Mouse (Mus musculus): ENCODE data around the gene Atoh1.
A peak's percentile ranks its signal among the peaks of the same experiment; 100 is the strongest.

Atoh1 gene

GRCm38 (mm10) chr6:64728499-64729198, at the start of gene Atoh1:
Atoh1 (plus strand) TSS chr6:64729125.
- DNase-seq (ENCODE audit: low read depth): no peak

- DNase-seq (ENCODE audit: low read depth): peak; percentile 16
These were observed 45.0 kb upstream of the Atoh1 start for GRCm38 (mm10) chr6:64683974-64684373.

- peak; percentile 38 for DNase-seq (ENCODE audit: low read depth)
These were observed 44.0 kb upstream of the Atoh1 start for GRCm38 (mm10) chr6:64684973-64685372.

DNA sequence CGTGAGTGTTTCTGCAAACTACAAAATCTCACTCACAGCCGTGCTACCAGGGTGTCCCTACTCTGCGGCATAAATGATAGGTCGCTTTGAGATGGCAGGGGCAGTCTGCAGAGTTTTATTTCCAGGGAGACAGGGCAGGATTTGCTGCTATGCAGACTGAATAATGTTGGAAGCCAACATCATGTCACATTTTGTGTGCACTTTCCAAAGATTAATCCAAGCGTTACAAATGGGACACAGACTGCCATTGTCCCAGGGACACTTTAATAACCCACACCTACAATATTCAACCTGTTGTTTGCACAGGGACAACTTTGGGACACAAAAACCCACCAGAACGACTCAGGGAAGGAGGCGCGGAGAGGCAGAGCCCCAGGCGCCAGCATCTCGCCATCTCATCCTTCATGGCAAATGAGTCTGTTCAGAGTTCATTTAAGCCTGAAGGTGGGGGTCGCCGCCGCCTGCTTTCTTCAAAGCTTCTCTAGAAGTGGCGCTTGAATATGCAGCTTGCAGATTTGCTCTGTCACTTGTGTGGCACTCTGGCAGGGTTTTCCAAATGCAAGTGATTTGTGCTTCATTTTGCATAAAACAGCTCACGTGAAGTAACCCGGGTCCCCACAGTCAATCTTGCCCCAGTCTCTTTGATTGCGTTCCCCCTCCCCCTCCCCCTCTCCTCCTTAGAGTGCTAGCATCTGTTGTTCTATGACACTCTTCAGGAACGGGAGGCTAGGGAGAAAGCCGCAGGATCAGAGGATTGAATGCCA, 40.6 kb upstream of the Atoh1 start:
- DNase-seq (ENCODE audit: low read depth): no peak

DNA sequence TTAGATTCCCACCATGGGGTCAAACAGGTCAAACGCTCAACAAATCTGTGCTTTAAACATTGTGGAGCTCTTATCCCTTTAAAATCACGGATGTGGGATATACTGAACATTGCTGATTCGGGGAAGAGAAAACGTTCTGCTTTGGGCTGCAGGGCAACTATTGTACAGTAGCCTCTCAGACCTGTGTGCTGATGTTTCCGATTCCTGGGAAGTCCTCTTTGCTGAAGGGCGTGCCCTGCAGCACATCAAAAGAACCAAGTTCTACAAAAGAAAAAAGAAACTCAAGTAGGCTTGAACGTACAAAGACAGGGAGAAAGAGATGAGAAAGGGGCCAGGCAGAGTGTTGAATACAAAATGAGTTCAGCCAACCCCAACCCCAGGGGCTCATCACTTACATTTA, 34.2 kb upstream of the Atoh1 start:
- no peak for DNase-seq (ENCODE audit: low read depth)

DNA sequence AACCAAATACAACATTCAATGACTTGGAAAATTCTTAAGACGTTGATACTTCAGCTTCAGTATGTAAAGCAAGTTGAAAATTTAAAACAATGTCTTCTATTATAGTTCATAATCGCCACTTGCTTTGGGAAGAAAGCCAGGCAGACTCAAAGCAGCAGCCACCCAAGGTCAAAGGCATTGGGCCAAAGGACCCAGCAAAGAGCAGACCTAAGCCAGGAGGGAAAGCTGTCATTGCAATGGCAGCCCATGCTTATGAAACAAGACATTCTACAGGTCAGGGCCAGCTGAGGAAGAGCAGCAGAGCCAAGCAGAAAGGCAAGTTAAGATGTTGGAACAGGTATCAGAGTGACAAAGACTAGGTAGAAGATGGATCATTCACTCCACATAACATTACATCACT, 25.3 kb upstream of the Atoh1 start:
- DNase-seq (ENCODE audit: low read depth): no peak

- DNase-seq (ENCODE audit: low read depth): no peak
These were observed 1.0 kb upstream of the Atoh1 start for GRCm38 (mm10) chr6:64727751-64728403.

GRCm38 (mm10) chr6:64729231-64730011, 496 bp downstream of the Atoh1 start:
- no peak for DNase-seq (ENCODE audit: low read depth)

- no peak for DNase-seq (ENCODE audit: low read depth)
These were observed 1.1 kb downstream of the Atoh1 start for GRCm38 (mm10) chr6:64730030-64730429.

GRCm38 (mm10) chr6:64730506-64731020, 1.6 kb downstream of the Atoh1 start:
- no peak for DNase-seq (ENCODE audit: low read depth)

GRCm38 (mm10) chr6:64731126-64731525, 2.2 kb downstream of the Atoh1 start:
- DNase-seq (ENCODE audit: low read depth): no peak

DNA sequence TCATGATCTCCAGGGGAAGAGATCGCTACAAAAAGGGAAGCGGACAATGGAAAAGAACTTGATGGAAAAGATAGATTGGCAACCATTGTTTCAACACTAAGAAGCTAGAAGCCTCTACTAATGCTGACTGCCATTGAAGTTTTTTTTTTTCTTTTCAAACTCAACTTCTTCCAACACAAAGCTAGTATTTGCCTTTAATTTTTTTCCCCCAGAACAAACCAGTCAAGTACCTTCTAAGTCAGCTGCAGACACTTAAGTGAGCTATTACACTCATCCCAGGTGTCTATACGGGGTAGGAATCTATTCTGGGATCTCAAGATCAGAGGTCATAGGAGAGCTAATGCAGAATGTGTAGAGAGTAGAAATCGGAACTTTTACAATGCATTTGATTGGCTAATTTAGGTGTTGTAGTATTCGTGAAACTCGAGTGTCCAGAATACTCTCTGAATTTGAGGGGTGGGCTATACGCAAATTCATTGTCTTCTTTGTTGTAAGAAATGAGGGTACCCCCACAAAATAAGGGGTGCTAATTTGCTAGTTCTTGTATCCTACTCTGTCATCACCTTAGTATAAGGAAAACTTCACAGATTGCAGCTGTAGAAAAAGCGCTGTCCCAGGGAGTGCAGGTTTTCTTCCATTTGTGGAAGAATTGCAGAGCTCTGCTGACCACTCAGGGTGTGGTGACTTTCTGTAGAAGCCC, 2.8 kb downstream of the Atoh1 start:
- DNase-seq (ENCODE audit: low read depth): no peak

GRCm38 (mm10) chr6:64733311-64733710, 4.4 kb downstream of the Atoh1 start:
- no peak for DNase-seq (ENCODE audit: low read depth)

DNA sequence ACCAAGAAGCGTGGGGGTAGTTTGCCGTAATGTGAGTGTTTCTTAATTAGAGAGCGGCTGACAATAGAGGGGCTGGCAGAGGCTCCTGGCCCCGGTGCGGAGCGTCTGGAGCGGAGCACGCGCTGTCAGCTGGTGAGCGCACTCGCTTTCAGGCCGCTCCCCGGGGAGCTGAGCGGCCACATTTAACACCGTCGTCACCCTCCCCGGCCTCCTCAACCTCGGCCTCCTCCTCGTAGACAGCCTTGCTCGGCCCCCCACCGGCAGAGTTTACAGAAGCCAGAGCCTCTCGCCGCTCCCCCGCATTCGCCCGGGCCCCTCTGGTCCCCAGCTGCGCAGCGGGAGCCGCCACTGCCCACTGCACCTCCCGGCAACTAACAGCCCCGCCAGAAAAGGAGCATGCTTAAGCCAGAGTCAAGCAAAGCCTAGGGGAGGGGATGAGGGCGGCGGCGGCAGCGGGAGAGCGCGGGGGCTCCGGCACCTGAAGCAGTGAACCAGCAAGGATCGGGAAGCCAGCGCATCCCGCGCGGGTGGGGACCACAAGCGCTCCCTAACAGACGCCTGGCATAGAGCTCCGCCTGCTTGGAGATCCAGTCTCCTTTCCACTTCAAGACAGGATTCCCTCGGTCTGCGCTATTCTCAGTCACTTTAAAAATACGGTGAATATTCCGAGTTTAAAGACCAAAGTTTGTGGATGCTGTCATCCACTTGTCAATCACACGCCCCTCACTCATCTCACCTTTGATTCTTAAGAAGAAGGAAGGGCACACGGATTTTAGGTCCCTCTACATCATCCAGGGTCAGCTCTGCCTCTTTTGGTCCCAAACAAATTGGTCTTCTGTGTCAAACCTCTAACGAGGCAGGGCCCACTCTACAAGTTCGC, 5.8 kb downstream of the Atoh1 start:
- DNase-seq (ENCODE audit: low read depth): no peak

GRCm38 (mm10) chr6:64736317-64736716, 7.4 kb downstream of the Atoh1 start:
- no peak for DNase-seq (ENCODE audit: low read depth)

DNA sequence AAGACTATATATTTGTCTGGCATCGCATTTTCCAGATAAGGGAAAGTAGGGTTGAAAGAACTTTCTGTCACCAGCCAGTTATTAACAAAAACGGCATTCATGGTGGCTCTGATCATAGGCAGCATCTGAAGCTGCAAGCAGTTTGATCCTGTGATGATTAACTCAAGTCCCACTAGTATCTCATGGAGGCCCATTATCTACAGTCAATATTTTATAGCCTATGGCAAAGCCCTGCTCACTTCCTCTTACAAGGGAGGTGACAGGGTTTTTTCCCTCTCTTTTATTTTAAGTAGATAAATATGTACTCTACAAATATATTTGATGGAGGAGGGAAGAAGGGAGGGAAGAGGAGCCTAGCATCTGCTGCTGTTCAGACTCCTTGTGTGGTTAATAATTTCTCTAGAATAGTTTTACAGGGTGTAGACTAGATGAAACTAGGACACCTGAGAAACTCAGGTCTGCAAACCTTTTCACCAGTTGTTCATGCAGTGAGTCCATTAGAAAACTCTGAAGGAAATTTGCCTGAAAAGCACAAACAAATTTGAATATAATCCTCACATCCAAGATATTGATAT, 14.1 kb downstream of the Atoh1 start:
- DNase-seq (ENCODE audit: low read depth): no peak

- DNase-seq (ENCODE audit: low read depth): no peak
These were observed 25.6 kb downstream of the Atoh1 start for GRCm38 (mm10) chr6:64754515-64754914.

DNA sequence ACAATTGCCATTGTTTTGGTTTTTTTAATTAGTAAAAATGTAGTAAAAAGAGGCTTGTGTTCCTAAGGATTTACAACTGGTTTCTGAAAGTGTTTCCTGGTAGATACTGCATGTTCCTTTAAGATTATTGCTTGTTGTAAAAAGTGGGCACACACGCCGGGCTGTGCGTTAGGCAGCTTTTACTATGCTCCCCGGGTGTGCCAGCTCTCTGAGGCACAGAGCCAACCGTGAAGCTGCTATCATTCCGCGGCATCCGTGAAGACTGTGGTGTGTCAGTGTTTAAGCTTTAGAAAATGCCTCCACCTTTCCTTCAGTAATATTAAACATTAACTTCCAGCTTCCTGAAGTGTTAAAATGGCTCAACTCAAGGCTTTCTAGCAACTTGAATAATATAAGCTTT, 35.0 kb downstream of the Atoh1 start:
- DNase-seq (ENCODE audit: low read depth): no peak

DNA sequence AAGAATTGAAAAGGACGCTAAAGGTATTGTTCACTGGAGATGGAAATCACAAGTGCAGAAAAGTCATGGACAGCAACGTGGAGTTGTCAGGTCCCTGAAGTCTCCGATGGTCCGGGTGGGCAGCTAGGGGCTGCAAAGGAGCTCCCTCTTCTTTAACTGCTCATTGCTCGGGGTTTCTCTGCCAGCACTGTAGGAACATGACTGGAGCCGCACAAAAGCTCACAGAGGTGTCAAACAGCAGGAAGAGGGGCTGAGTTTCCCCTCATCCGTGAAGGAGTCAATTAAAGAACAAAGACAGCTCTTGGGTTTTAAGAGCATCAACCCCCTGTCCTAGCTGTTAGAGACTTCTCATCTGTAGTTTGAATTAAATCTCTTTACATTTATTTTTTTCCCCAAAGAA, 44.5 kb downstream of the Atoh1 start:
- no peak for DNase-seq (ENCODE audit: low read depth)
